Mouse (Mus musculus): ENCODE results near the gene Dpagt1.
A peak's percentile ranks its signal among the peaks of the same experiment; 100 is the strongest.
"Not testable (repeated sequence)": the region's sequence is repeated elsewhere in the genome, so short reads cannot be mapped to it uniquely, and the experiment has no call there.

Dpagt1 gene

GRCm38 (mm10) chr9:44325768-44326370 lies at the start of gene Dpagt1:
Dpagt1 (plus strand) TSS chr9:44326019.
- no peak for DNase-seq

GRCm38 (mm10) chr9:44283183-44283582 lies 42.6 kb upstream of the Dpagt1 start:
- DNase-seq: no peak

- no peak for DNase-seq
These were observed 39.5 kb upstream of the Dpagt1 start for GRCm38 (mm10) chr9:44286256-44286850.

GRCm38 (mm10) chr9:44287003-44287400 lies 38.8 kb upstream of the Dpagt1 start:
- DNase-seq: no peak

- no peak for DNase-seq
These were observed 38.3 kb upstream of the Dpagt1 start for GRCm38 (mm10) chr9:44287401-44288075.

- peak; percentile 28 for DNase-seq
These were observed 37.5 kb upstream of the Dpagt1 start, which contains the start of gene Abcg4 for GRCm38 (mm10) chr9:44288076-44288958. Abcg4 (minus strand) TSS chr9:44288615.

- no peak for DNase-seq
These were observed 36.9 kb upstream of the Dpagt1 start for GRCm38 (mm10) chr9:44288959-44289291.

- peak; percentile 71 for DNase-seq
These were observed 33.3 kb upstream of the Dpagt1 start for GRCm38 (mm10) chr9:44292490-44292889.

- DNase-seq: not testable (repeated sequence)
These were observed 25.8 kb upstream of the Dpagt1 start for GRCm38 (mm10) chr9:44300001-44300400.

- DNase-seq: peak; percentile 99
These were observed 20.2 kb upstream of the Dpagt1 start, which contains the start of gene Hinfp for GRCm38 (mm10) chr9:44305466-44306079. Hinfp (minus strand) TSS chr9:44305671.

- DNase-seq: no peak
These were observed 19.3 kb upstream of the Dpagt1 start for GRCm38 (mm10) chr9:44306532-44306931.

- no peak for DNase-seq
These were observed 18.6 kb upstream of the Dpagt1 start for GRCm38 (mm10) chr9:44307248-44307647.

- no peak for DNase-seq
These were observed 16.1 kb upstream of the Dpagt1 start for GRCm38 (mm10) chr9:44309756-44310155.

- no peak for DNase-seq
These were observed 15.1 kb upstream of the Dpagt1 start for GRCm38 (mm10) chr9:44310750-44311135.

GRCm38 (mm10) chr9:44311136-44312134 lies 14.4 kb upstream of the Dpagt1 start:
- peak; percentile 71 for DNase-seq

GRCm38 (mm10) chr9:44313476-44314256 lies 12.2 kb upstream of the Dpagt1 start:
- no peak for DNase-seq

GRCm38 (mm10) chr9:44314257-44314547 lies 11.6 kb upstream of the Dpagt1 start:
- no peak for DNase-seq

- no peak for DNase-seq
These were observed 10.9 kb upstream of the Dpagt1 start for GRCm38 (mm10) chr9:44314910-44315309.

- no peak for DNase-seq
These were observed 8.4 kb upstream of the Dpagt1 start for GRCm38 (mm10) chr9:44317452-44317851.

- DNase-seq: peak; percentile 79
These were observed 7.6 kb upstream of the Dpagt1 start for GRCm38 (mm10) chr9:44318076-44318825.
